Mouse (Mus musculus): ENCODE measurements around the gene Agrn.

Agrn gene

DNA sequence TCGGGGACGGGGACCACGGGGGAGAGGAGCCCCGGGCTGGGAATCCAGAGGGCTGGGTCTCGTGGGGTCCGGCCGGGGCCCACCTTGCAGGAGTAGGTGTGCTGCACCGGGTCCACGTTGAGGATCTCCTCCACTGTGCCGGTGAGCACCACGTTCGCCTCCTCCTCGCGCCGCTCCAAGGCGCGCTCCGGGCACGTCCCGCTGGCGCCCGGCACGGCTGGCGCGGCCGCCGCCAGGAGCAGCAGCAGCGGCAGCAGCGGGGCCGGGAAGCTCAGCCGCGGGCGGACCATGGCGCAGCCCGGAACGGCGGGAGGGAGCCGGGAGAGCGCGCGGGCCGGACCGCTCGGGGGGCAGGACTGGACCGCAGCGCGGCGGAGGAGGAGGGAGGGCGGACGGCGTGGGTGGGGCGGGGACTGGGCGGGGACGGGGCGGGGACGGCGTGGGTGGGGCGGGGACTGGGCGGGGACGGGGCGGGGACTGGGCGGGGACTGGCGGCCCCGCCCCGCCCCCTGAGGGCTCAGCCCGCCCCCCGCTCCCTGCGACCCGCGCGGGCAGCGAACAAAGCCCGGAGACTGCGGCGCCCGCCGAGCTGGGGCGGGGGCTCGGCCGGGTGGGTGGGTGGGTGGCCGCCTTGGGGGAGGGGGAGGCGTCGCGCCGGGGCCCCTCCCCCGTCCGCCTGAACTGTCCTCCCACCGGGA lies at the start of gene Agrn:
TSS of gene Agrn (minus strand) at position 358 of the 698 bp plus-strand sequence.
- peak; percentile 71 for DNase-seq (ENCODE audit: low spot score)

DNA sequence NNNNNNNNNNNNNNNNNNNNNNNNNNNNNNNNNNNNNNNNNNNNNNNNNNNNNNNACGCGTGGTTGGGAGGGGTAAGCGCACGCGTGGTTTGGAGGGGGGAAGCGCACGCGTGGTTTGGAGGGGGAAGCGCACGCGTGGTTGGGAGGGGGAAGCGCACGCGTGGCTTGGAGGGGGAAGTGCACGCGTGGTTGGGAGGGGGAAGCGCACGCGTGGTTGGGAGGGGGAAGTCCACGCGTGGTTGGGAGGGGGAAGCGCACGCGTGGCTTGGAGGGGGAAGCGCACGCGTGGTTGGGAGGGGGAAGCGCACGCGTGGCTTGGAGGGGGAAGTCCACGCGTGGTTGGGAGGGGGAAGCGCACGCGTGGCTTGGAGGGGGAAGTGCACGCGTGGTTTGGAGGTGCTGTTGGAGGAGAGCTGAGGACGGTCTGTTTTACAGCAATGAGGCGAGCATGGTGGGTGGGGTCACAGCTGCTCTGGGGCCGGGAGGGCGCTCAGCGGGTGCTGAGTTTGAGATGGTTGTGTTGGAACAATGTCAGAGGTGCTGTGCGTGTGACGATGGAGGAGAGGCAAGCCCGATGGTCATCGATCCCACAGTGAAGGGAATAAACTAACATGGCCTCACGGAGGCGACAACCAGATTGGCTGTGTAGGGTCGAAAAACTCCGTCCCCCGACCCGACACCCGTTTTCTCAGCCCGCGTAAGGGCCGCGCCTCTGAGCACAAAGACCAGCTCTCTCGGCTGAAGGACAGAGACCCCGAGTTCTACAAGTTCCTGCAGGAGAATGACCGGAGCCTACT lies 39.6 kb upstream of the Agrn start:
- no peak for DNase-seq (ENCODE audit: low spot score)

- DNase-seq (ENCODE audit: low spot score): peak; percentile 92
Observed at GRCm38 (mm10) chr4:156235808-156236533, 38.7 kb upstream of the Agrn start, which contains the start of gene Noc2l. Gene Noc2l (plus strand): TSS chr4:156236010.

GRCm38 (mm10) chr4:156235360-156235770 lies 38.1 kb upstream of the Agrn start:
- DNase-seq (ENCODE audit: low spot score): no peak

GRCm38 (mm10) chr4:156234701-156235213 lies 37.5 kb upstream of the Agrn start, which contains the start of gene Plekhn1:
Gene Plekhn1 (minus strand): TSS chr4:156234857.
- peak; percentile 74 for DNase-seq (ENCODE audit: low spot score)

DNA sequence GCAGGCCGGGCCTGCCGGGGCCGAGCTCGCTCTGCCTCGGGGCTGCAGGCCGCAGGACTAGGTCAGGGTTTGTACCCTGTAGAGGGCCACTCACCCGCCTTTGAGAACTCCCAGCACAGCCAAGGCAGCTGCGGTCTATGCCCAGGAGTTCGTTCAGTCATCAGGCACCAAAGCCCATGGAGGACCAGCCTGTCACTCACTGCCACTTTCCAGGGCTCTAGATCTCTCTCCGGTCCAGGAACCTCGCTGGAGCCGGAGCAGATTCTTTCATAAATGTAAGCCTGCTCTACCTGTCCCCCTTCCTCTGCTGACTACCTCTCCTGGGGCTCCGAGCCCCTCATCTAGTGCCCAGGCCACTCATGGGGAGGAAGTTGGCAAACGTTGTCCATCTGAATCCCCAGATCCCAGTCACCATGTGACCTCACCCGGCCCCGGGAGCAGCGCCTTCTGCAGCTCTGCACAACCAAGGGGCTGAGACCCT lies 36.8 kb upstream of the Agrn start:
- no peak for DNase-seq (ENCODE audit: low spot score)

GRCm38 (mm10) chr4:156228393-156229024 lies 31.2 kb upstream of the Agrn start:
- peak; percentile 76 for DNase-seq (ENCODE audit: low spot score)

GRCm38 (mm10) chr4:156227752-156228392 lies 30.6 kb upstream of the Agrn start:
- peak; percentile 63 for DNase-seq (ENCODE audit: low spot score)

DNA sequence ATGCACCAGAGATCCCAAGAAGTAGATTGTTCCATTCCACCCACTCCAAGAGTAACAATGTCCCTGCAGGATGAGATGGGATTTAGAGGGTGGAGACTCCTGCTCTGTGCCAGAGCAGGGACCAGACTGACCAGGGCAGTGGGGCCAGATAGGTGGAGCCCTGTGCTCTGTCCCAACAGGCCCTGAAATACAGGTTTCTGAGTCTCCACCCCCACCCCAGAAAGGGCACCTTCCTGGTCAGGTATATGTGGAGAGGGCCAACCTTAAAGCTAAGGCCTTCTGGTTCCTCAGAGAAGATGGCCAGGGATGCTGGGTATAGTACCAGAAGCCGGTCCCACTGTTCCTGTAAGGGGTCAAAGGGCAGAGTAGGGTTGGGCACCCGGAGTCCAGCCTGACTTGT lies 27.0 kb upstream of the Agrn start:
- DNase-seq (ENCODE audit: low spot score): peak; percentile 55

GRCm38 (mm10) chr4:156219936-156220335 lies 22.6 kb upstream of the Agrn start:
- DNase-seq (ENCODE audit: low spot score): no peak

- DNase-seq (ENCODE audit: low spot score): peak; percentile 47
Observed at GRCm38 (mm10) chr4:156217838-156218237, 20.6 kb upstream of the Agrn start.

DNA sequence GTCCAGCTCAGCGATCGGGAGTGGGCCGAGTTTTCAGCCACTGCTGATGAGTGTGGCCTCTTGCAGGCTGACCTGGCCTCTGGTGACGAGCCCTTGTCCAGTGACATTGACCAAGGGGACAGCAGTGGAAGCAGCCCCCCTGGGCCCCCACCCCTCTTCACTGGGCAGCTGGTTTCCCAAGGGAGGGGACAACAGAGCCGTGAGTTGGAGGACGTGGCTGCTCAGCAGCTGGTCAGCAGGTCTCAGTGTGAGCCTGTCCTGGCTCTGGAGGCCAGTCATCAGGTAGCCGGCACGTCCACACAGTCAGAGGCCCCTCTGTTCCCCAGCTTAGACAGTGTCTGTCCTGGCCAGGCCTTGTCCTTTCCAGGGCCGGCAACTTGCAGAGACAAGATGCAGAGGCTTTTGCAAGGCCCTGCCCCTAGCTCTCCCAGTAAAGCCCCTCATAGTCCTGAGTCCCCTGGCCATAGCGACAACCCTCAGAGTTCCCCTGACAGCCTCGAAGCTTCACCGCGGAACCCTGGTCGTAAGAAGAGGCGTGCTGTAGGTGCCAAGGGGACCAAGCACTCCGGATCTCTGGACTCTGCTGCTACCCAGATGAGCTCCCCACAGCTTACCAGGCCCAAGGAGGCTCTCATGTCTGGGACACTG lies 19.9 kb upstream of the Agrn start:
- no peak for DNase-seq (ENCODE audit: low spot score)

DNA sequence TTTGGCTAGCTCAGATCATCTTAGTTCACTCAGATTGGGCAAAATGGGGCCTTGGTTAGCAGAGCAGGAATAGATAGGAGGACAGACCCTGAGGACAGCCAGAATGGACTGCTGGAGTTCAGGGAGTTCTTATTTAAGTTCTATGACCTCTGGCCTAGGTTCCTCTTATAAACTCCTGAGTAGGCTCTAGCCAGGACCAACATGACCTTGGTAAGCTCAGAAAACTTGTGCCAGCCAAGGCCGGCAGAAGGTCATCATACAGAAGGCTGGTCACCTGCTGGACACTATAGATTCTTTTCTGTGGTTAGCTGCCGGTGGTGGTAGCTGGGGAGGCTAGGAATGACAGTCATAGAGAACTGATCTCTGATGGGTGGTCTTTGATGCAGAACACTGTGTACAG lies 18.9 kb upstream of the Agrn start:
- no peak for DNase-seq (ENCODE audit: low spot score)

- DNase-seq (ENCODE audit: low spot score): no peak
Observed at GRCm38 (mm10) chr4:156215649-156216048, 18.4 kb upstream of the Agrn start, which contains the start of gene Perm1. Gene Perm1 (plus strand): TSS chr4:156215868.

GRCm38 (mm10) chr4:156213134-156213533 lies 15.8 kb upstream of the Agrn start:
- DNase-seq (ENCODE audit: low spot score): no peak

- DNase-seq (ENCODE audit: low spot score): no peak
Observed at GRCm38 (mm10) chr4:156209963-156210635, 12.8 kb upstream of the Agrn start.

DNA sequence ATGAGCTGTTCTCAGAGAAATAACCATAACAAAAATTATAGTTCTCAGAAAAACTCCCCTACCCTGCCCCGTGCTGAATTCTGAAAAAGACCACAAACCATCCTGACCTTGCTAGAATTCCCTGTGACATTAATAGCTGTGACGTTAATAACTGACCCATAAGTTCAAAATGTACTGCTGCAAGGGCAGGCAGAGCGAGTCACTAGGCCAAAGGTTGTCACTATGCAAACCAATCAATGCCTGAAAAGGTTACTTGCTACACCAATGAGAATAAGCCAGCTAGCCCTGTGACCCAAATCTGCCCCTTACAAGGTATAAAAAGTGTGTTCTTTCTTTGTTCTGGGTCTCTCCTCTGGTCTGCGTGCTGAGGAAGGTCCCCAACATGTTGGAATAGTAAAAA lies 11.6 kb upstream of the Agrn start:
- no peak for DNase-seq (ENCODE audit: low spot score)

- DNase-seq (ENCODE audit: low spot score): peak; percentile 24
Observed at GRCm38 (mm10) chr4:156203413-156204131, 6.3 kb upstream of the Agrn start.

GRCm38 (mm10) chr4:156203001-156203412 lies 5.7 kb upstream of the Agrn start, which contains the start of gene AW011738:
Gene AW011738 (plus strand): TSS chr4:156203304.
- peak; percentile 70 for DNase-seq (ENCODE audit: low spot score)

All from urinary bladder, postnatal 14 days (tissue).